8 mouse cellular contexts compared by ENCODE assay signal in genomic region chr16:57362679-57363401, GRCm38 (mm10). TPM values are rescaled to one million over a fixed set of nuclear protein-coding genes. Genes with fewer than 3 reads are reported as not detected.
A peak's percentile ranks its signal among the peaks of the same experiment; 100 is the strongest.
DNase-seq lines count a peak whose midpoint lies in the region; ATAC-seq lines count a peak whose summit lies in the region.

No protein-coding gene starts in this region.

- peaks cover 5% of the 10 kb centered on the region; the same call in 1 of the 2 replicates for H3K4me1 ChIP-seq in hindbrain, embryonic 16.5 days (ENCODE audit: control insufficient read depth, insufficient read depth, low read depth, low read length)

- no peaks in the 10 kb centered on the region for H3K27me3 ChIP-seq in hindbrain, embryonic 16.5 days (replicated peaks; ENCODE audit: control insufficient read depth, insufficient read depth, low read length)

- no peak overlapping the region for H3K27ac ChIP-seq in hindbrain, embryonic 16.5 days (ENCODE audit: low read depth, low read length)

- ATAC-seq in common myeloid progenitor, adult 5-6 weeks (replicated peaks; ENCODE audit: low read depth, poor library complexity, severe bottlenecking), result peak; percentile 80
- ATAC-seq in hindbrain, embryonic 16.5 days, result peak; percentile 91
- no peak for ATAC-seq in megakaryocyte-erythroid progenitor cell, adult 5-6 weeks (replicated peaks; ENCODE audit: low FRiP score, low TSS enrichment, poor library complexity, severe bottlenecking)

- no peaks in the 10 kb centered on the region for H3K36me3 ChIP-seq in hindbrain, embryonic 16.5 days (ENCODE audit: control insufficient read depth, insufficient read depth, low read length)

- no peaks in the 10 kb centered on the region for H3K9me3 ChIP-seq in hindbrain, embryonic 16.5 days (ENCODE audit: control insufficient read depth, low read length)

- H3K9ac ChIP-seq in hindbrain, embryonic 16.5 days (ENCODE audit: low read depth, low read length), result peak overlapping the region; percentile 18

- WGBS in hindbrain, embryonic 16.5 days, result 38% methylated on average over 18 of the region's 18 CpGs

- H3K4me2 ChIP-seq in hindbrain, embryonic 16.5 days (ENCODE audit: low read length), result peak overlapping the region; percentile 29

- DNase-seq in adrenal gland, postnatal 10 days, result peak; percentile 77
- DNase-seq in gastrocnemius, postnatal 25 days, result peak; percentile 51
- peak; percentile 54 to 56 for DNase-seq in left cerebral cortex, adult 18-20 months (ENCODE audit: low spot score in 2 of 2)
- DNase-seq in lung, postnatal 25 days (ENCODE audit: low spot score), result peak; percentile 68
- peak; percentile 75 to 76 for DNase-seq in right cerebral cortex, postnatal 10 days (ENCODE audit: low spot score in 2 of 2)

- H3K4me3 ChIP-seq in hindbrain, embryonic 16.5 days (ENCODE audit: low read length), result no peak overlapping the region

RNA-seq across cellular contexts. Expression of gene Filip1l, which starts 9.9 kb away (rescaled TPM):
- total RNA-seq in adrenal gland, postnatal 10 days (2021), result 10 to 100 TPM; 22.6 to 23.1 TPM
- 2.3 and 5.4 TPM in 2 replicates for total RNA-seq in common myeloid progenitor, adult 5-6 weeks (2017)
- 10 to 100 TPM; 44.0 to 45.9 TPM for total RNA-seq in gastrocnemius, postnatal 25 days (2021)
- 2.2 and 3.2 TPM in 2 replicates for polyA plus RNA-seq in hindbrain, embryonic 16.5 days (2015; fragmentation: Nextera tagmentation; extraction: Ambion mirVana)
- 1 to 10 TPM; 3.1 to 3.2 TPM for total RNA-seq in left cerebral cortex, adult 18-20 months (2021)
- total RNA-seq in megakaryocyte-erythroid progenitor cell, adult 5-6 weeks (2014; fragmentation: Nextera tagmentation), result 0.52 and 2.0 TPM in 2 replicates
- total RNA-seq in megakaryocyte-erythroid progenitor cell, adult 5-6 weeks (2017), result 0.30 and 0.89 TPM in 2 replicates
